Mouse (Mus musculus) ovary, postnatal 14 days (tissue): ENCODE results near the gene Bbs10.

Experiments
- DNase-seq: peaks from one replicate; pipeline ENCODE4 v3.0.0; 2022; ENCODE audit warnings: low spot score

The Bbs10 gene

DNA sequence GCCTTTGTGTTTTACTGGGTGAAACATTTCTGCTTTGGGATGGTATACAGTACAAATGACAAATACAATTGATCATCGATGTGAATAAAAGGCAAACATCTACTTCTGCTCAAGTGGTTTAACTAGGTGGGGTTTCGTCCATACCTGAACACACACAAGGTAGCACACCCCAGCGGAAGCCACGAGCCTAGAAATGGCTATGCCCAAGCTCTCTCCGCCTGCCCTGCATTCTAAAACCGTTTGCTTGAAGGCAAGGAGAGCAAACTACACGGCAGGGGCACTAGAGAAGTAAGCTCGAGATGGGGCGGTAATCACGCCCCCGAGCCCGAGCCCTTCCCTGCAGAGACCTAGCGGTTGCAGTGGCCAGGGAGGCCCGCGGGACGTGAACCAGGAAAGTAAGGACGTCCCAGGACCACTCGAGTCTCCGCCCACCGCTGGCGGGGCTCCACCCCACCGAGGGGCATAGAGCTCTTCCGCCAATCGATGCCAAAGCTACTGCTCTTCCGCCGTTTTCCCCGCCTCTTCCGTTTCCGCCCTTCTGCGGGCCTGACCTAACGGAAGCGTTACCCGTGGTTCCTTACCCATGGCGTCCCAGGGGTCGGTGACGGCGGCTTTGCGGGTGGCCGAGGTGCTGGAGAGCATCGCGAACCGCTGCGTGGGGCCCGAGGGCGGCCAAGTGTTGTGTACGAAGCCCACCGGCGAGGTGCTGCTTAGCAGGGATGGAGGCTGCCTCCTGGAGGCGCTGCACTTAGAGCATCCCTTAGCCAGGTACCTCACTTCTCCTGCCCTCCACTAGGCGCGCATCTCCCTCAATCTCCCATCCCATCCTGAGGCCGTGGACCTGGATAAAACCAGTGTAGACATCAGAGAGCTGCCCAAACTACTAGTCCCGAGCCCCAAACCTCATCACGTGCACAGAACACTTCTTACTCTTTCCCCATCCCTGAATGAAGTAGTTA lies at the start of gene Bbs10:
Bbs10 (plus strand) TSS at position 540 of the 959 bp plus-strand sequence.
- DNase-seq, result peak; percentile 92

GRCm38 (mm10) chr10:111250192-111250591 lies 48.3 kb upstream of the Bbs10 start:
- DNase-seq, result no peak

DNA sequence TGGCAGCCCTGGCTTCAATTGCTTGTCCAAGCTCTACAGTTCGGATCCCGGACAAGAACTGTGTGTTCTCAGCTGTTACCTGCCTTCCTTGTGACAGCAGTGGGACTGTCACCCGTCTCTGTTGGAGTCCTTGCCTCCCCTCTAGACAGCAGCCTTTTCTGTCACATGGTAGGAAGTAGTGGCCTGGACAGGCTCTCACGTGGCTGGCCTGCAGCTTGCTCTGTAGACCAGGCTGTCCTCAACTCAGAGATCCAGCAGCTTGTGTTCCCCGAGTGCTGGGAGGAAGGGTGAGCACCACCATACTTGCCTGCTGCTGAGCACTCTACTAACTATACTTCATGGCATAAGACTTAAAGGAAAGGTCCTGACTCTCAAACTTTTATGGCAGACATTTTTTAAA lies 46.8 kb upstream of the Bbs10 start:
- no peak for DNase-seq

DNA sequence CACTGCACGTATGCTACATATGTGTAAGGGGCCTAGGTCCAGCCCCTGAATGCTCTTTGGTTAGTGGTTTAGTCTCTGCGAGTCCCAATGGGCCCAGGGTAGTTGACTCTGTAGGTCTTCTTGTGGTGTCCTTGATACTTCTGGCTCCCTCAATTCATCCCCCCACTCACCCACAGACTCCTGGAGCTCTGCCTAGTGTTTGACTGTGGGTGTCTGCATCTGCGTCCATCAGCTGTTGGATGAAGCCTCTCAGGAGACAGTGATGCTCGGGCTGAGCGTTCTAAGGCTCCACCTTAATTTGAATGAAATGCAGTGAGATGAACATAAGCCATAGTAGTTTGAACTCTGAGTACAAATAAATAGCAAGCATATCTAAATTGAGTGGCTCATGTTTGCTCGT lies 43.3 kb upstream of the Bbs10 start:
- no peak for DNase-seq

GRCm38 (mm10) chr10:111256156-111256555 lies 42.3 kb upstream of the Bbs10 start:
- DNase-seq, result no peak

- DNase-seq, result no peak
Measured at GRCm38 (mm10) chr10:111257358-111257757, 41.1 kb upstream of the Bbs10 start.

GRCm38 (mm10) chr10:111258256-111258655 lies 40.2 kb upstream of the Bbs10 start:
- DNase-seq, result no peak

DNA sequence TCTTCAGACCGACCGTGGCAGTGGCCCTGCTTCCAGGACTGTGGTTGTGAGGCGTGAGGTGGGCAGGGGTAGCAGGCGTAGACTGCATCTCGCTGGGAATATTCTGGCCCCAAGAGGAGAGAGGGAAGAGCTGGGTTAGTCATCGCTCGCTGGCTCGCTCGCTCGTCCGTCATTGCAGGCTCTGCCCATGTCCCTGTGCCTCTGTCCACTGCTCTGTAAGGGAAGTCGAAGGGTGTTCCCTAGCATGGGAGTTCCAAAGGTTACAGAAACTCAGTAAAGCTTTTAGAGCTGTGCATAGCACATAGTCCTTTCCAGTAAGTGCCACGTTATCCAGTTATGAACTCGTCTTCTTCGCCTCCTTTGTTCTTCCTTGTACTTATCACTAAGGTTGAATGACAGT lies 26.8 kb upstream of the Bbs10 start:
- no peak for DNase-seq

DNA sequence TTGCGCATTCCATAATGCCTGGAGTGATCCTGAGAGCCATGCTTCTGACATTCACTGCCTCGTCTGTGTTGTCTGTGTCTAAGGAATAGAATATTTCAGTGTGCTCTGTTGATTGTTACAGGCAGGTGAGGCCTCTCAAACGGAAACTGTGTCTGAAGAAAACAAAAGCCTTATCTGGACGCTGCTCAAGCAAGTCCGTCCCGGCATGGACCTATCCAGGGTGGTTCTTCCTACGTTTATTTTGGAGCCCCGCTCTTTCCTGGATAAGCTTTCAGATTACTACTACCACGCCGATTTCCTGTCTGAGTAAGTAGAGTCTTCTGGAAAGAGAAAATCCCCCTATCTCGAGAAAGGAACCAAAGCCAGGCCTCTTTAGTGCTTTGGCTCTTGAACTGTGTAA lies 25.6 kb upstream of the Bbs10 start:
- DNase-seq, result no peak

DNA sequence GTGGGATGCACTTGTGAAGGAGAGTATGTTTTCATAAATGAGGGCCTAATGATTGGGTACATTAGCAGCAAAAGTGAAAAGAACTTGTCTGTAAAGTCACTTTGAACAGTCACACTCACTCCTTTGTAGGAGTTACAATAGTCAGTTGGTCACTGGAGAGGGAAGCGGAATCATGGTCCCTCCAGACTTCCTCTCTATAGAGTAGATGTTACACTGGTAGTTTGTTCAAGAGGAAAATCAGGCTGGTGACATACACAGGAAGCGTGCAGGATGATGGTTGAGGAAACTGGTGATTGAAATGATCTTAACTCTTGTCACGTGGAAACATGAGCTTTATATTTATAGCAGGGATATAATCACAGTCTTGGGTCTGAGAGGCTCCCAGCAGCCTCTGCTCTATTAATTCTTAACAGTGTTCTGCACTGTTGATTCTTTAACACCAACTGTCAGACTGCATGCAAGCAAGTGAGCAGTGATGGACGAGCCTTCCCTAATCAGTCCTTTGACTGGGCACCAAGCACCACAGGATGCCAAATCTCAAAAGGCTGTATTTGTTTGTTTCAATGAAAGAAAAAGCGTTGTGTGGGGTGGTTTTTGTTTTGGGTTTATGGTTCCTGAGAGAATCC lies 24.9 kb upstream of the Bbs10 start:
- no peak for DNase-seq

DNA sequence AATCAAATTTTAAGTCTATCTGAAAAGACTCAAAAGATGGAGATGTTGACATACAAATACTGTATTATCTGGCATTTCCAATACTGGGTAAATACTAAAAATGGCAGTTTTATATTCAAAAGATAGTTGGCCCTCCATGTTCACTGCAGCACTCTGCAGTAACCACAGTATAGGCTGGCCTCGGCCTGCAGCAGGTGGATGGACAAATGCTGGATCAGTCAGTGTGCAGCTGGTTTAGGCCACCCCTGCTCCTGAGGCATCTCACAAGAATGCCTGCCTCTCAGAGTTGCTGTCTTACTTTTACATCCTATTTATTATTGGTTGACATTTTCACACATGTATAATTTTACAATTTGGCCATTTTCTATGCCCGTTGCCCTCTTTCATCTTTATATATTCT lies 22.7 kb upstream of the Bbs10 start:
- DNase-seq, result no peak

- DNase-seq, result no peak
Measured at GRCm38 (mm10) chr10:111297631-111298030, 848 bp upstream of the Bbs10 start.

GRCm38 (mm10) chr10:111299591-111299990 lies 1.1 kb downstream of the Bbs10 start:
- DNase-seq, result no peak

GRCm38 (mm10) chr10:111301041-111301440 lies 2.6 kb downstream of the Bbs10 start:
- DNase-seq, result no peak

GRCm38 (mm10) chr10:111302486-111302885 lies 4.0 kb downstream of the Bbs10 start:
- no peak for DNase-seq

DNA sequence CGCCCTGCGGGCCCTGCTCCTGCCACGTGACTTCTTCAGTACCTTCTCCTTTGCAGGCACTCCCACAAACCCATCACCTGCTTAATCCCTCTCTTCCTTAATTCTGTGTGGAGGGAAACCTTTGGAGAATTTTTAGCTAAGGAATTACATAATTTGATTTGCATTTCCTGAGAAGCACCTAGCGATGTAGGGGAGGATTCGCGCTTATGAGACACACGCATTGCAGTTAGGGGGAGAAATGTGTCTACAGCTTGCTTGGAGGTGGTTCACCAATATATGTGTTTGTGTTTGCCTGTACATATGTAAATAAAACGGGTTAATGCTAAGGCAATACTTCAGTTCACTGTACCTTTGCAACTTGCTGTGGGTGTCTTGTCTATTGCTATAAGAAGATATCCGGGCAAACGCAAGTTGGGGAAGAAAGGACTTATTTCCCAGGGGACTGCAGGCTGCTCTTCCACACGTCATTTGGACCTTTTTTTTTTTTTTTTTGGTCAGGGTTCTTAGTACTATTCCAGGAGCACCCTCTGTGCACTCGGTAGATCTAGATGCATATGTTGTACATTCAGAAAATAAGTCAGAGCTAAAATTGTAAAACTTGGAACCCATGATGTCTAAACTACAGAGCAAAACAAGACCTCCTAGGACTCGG lies 10.5 kb downstream of the Bbs10 start:
- DNase-seq, result no peak

DNA sequence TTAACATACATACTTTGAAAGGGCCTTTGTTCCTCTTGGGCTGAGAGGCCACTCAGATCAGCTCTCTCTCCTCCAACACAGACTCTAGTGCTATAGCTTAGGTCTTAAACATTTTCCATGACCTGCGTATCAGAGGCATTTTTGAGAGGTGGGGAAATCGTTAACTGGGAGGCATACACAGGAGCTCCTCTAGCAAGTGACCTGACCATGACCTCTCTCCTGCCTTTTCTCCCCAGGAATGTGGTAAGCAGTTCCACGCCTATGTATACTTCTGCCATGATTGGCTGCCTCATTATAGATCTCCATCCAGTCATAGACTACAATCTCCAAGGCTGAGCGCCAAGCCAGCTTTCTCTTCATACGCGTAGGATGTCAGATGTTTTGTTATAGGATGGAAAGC lies 14.8 kb downstream of the Bbs10 start:
- DNase-seq, result no peak

GRCm38 (mm10) chr10:111314636-111315395 lies 16.3 kb downstream of the Bbs10 start:
- DNase-seq, result no peak

DNA sequence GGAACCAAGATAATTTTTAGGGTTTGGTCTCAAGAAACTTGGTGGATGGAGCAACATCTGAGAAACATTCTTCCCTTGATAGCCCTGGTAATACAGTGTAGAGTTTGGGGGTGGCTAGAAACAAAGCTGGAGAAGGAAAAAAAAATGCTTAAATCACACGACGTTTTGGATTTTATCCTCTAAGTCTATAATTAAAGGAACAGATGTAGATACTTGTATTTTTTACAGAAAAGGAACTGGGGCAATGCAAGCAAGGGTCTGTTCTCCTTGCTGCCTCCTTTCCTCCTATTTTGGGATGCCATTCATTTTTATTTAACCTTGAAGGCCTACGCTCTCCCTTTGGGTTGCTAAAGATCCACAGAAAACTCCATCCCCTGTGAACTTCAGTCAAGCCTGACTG lies 17.5 kb downstream of the Bbs10 start:
- DNase-seq, result no peak

GRCm38 (mm10) chr10:111318021-111318420 lies 19.5 kb downstream of the Bbs10 start:
- DNase-seq, result no peak

DNA sequence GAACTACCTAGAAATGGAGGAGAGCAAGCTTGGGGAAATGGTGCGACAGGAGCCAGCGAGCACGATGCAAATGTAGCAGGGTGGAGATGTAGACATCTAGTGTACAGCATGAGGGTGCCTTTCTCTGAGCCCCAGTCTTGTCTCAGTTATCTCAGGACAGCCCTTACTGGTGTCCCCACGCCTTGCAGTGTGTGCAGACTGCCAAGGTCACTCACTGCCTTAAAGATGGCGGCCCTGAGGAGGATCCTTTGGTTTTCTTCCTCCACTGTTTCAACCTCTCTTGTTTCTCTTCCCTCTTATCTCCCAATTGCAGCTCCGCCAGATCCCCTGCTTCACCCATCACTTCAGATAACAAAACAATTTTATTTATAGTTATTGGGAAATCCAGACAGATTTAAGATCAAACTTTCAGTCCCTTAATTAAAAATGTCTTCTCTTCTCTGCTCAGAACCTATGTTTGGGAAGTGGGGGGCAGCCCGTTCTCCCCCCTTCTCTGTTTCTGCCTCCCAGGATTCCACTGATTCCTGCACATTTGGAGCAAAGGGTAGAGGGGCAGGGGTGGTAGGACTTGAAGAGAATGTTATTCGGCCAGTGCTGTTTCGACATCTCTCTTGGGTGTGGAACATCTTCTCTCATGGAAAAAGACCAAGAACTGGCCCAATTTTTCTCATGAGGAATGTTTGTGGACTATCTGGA lies 20.5 kb downstream of the Bbs10 start:
- DNase-seq, result no peak

DNA sequence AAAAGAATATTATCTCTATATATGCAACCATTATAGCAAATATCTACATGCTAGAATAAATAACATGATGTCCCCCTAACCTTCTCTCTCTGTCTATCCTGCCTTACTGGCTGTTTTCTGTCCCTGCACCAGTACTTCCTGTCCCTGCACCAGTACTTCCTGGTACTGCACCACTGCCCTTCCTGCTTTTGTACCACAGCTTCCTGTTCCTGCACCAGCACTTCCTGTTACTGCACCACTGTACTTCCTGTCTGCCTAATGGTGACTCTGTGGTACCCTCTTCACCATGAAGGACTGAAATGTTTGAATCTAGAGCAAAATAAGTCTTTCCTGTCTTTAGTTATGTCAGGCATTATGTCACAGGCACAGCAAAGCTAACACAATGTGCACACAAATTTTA lies 22.1 kb downstream of the Bbs10 start:
- no peak for DNase-seq
